Mouse (Mus musculus): ENCODE results near the gene Tmem231.

The Tmem231 gene

GRCm38 (mm10) chr8:111902080-111902479, 31.6 kb downstream of the Tmem231 start:
- DNase-seq = no peak

DNA sequence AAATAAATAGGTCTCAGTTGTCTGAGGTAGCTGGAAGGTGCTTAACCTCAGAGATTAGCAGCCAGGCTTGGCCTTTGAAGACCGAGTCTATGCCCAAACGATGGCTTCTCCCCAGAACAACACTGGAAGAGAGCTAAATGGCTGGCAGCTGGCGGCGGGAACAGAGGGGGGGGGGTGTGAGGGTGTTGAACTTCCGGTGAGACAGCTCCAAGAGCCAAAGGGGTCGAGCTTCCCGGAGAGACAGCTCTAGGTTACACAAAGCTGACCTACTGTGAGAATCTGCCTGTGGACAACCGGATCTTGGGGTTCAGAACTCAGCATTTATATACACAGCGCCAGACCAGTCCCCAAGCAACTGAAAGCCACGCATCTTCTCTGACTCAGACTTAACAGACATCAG, 35.1 kb downstream of the Tmem231 start:
- DNase-seq = no peak

GRCm38 (mm10) chr8:111894955-111895354, 38.7 kb downstream of the Tmem231 start:
- DNase-seq = no peak

DNA sequence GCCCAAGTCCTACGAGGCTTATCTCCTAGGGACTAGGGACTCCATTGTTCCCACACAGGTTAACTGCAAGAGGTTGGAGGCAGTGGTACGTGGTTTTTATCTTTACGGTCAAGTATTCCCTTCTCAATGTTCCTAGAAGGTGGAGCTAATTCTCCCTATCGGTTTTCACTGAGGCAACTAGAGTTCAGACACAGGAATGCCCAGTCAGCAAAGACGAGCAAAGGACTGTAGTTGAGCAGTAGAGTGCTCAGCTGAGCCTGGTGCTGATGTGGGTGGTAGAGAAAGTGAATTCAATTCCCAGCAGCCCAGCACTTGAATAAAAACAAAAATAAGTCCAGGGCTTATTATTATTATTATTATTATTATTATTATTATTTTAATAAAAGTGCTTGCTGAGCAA, 41.1 kb downstream of the Tmem231 start:
- no peak for DNase-seq

DNA sequence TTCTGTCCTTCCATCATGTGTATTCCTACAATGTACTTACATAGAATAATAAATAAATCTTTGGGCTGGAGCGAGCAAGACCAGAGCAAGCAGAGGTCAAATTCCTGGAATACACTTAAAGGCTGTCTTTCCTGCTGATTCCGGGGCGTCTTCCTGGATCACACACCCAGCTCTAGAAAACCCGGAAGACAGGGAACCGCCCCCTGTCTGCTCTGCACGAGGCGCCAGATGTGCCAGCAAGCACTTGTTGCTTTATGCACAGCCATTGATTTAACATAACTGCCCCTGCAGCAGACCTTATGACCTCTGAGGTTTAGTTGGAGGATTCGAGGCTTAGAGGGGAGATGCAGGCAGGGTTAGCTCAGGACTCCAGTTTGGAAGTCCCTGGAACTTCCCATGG, 41.7 kb downstream of the Tmem231 start:
- DNase-seq = no peak

DNA sequence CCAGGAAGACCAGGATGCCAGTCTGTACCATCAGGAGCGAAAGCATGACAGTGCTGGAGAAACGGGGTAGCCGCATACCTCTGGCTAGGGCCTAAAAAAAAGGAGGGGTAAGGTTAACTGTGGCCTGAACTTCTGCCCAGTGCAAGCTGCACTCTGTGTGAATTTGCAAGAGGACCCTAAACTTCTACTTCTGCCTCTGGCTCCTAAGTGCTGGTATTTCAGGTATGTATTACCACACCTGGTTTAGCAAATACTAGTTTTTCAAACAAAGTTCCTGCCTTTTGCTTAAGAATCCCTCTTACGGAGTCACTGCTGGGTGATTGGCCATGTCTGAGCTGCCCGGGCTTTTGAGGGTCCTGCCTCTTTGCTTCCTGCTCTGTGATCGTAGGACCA, 42.8 kb downstream of the Tmem231 start:
- DNase-seq = no peak

DNA sequence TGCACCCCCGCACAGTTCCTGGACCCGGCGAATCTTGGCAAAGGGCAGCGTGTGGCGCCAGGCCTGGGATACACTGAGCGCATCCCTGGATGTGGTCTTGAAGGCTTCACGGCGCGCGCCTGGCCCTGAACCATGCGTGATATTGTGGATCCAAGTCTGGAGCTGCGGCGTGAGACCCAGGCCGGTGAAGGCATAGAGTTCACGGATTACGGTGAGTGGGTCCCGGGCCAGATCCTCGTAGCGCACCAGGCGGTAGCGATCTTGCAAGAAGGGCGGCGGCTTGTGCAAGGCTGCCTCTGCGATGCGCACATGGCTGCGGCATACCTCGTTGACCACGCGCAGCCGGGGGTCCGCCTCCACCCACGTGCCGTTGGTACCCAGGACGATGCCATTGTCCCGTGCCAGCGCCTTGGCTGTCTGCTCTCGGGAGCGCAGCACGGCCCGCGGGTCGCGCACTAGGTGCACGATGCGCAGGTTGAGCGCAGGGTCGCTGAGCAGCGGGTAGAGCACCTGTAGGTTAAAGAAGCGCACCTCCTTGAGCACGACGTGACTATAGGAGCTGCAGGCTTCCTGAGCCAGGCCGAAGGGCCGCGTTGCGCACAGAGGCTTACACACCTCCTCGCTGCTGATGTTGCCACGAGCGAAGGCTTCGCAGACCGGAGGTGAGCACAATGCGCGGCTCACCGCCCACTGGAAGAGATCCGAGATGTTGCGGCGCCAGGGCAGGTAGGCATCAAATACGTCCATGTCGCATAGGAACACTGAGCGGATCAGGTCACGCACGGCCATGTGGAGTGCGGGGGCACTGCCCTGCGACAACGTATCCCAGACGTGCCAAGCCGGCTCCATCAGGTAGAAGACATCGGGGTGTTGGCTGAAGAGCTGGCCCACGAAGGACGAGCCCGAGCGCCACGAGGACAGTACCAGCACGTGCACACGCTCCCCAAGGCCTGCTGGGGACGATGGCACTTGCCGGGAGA, 43.5 kb downstream of the Tmem231 start:
- no peak for DNase-seq

GRCm38 (mm10) chr8:111888091-111888650, 45.5 kb downstream of the Tmem231 start:
- DNase-seq = no peak

GRCm38 (mm10) chr8:111887479-111887878, 46.2 kb downstream of the Tmem231 start:
- DNase-seq = no peak

- no peak for DNase-seq
Observed at GRCm38 (mm10) chr8:111883615-111884014, 50.1 kb downstream of the Tmem231 start.

DNA sequence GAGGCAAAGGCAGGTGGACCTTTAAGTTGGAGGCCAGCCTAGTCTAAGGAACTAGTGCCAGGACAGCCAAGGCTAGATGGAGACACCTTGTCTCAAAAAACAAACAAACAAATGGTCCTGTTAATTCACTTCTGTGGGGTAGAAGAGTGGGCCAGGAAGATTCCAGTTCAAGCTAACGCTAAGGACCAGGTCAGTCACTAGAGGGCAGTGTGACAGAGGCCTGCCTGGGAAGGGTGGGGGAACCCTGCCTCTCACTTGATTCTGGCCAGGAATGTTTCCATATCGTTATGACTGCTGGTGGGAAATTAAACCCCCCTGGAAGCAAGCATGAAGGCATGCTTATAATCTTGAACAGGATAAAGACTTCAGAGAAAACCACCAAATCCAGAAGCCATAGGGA, 52.1 kb downstream of the Tmem231 start:
- DNase-seq = peak; percentile 44

DNA sequence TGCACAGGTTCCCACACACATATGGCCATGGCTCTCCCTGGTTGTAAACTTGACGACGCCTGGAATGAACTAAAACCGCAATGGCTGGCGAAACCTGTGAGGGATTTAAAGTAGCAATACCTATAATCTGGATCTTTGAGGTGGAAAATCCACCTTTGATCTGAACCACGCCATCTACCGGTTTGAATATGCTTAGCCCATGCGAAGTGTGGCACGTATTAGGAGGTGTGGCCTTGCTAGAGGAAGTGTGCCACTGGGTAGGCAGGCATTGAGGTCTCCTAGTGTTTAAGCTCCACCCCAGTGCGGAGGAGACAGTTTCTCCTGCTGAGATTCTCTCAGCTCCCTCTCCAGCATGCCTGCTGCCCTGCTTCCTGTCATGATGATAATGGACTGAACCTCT, 56.0 kb downstream of the Tmem231 start:
- no peak for DNase-seq

GRCm38 (mm10) chr8:111876355-111876948, 57.2 kb downstream of the Tmem231 start, which contains the start of gene Tmem170:
Gene Tmem170 (minus strand): TSS chr8:111876750.
- peak; percentile 97 for DNase-seq

- no peak for DNase-seq
Observed at GRCm38 (mm10) chr8:111875758-111876157, 57.9 kb downstream of the Tmem231 start.

GRCm38 (mm10) chr8:111871278-111871677, 62.4 kb downstream of the Tmem231 start:
- DNase-seq = no peak

DNA sequence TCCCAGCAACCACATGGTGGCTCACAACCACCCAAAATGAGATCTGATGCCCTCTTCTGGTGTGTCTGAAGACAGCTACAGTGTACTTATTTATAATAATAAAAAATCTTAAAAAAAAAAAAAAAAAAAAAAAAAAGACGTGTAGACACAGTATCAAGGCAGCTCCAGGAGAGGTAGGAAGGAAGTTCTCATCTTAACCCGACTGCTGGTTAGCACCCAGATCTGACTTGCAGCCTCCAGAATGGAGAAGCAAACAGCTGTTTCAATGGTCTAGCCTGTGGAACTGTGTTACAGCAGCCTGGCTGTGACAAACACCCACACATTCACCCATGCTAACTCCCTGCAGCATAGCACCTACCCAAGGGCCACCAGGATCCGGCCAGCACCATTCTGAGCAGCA, 63.3 kb downstream of the Tmem231 start:
- DNase-seq = no peak

DNA sequence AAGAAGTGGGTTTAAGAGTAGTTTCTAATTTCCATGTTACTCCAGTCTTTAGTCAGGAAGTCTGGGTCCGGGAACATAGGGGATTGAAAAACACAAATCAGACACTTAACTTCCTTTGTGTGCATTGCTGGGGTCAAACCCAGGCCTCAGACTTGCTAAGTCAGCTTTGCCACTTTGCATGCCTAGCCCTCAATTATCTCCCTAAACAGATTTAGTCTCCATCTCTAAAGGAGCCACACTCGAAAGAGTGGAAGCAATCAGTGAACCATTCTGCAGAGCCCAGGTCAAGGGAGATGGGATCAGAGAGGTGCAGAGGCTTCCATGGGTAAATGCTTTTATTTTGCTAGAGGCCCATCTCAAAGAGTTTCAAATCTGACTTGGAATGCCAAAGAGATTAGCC, 65.0 kb downstream of the Tmem231 start:
- no peak for DNase-seq

DNA sequence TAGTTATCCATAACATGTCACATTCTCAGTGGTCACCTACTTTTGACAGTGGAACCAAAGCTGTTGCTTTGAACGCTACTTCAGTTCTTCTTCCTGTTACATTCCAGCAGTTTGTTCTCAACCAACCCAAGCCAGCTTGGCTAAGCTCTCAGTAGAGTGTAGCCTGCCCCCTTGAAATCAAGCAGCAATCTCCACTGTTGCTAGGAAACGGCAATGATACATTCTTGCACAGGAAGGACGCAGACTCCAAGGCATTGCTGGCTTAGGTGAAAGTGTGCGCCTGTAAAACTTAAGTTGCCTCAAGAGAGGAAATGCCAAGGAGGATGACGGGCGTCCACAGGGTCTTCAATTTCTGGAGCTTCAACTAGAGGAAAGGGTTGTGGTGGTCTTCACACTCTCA, 67.8 kb downstream of the Tmem231 start:
- no peak for DNase-seq

DNA sequence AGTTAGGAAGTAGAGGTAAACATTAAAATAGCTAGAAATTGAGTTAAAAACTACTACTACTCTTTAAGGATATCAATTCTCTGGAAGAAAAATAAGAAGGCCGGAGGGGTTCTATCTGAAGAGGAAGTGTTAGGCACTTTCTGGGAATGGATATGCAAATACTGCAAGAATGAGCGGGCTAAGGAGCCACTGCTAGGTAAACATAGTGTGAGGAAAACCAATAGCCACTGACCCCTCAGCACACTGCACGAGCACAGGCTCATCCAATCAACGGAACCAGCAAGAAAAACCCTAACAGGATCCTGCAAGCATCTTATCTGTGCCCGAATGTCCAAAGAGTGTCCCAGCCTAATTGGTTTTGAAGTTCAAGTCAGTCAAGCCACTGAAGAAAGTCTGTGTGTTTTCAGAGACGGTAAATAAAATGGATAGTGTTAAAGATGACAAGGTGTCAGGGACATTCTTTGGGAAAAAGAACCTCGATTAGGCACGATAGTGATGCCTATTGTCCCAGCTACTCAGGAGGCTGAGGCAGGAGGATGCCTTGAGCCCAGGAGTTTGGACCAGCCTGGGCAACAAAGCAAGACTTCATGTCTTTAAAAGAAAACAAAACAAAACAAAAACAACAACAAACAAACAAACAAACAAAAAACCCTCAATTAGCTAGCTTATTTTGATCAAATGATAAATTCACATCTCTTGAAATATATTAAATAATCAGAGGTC, 68.4 kb downstream of the Tmem231 start:
- DNase-seq = no peak

GRCm38 (mm10) chr8:111864648-111865047, 69.0 kb downstream of the Tmem231 start:
- DNase-seq = no peak

GRCm38 (mm10) chr8:111863280-111863679, 70.4 kb downstream of the Tmem231 start:
- DNase-seq = no peak

All from thymus, postnatal 25 days (tissue).